Mouse (Mus musculus) heart, adult 2 months (tissue): ENCODE measurements around the gene Sik1.

ENCODE experiments used
- CTCF ChIP-seq: fragments of 200-600 bp; IDR thresholded peaks from 2 replicates; pipeline ENCODE4 v1.8.1; 2022; ENCODE audit warnings: antibody characterized with exemption, mild to moderate bottlenecking, moderate library complexity
- EP300 ChIP-seq: fragments of 200-500 bp; IDR thresholded peaks from 2 replicates; pipeline ENCODE4 v1.6.1; 2011; ENCODE audit warnings: low read depth, low read length, control low read depth; ENCODE audit not compliant: insufficient read depth
- POLR2A ChIP-seq: fragments of 200-500 bp; IDR thresholded peaks from 2 replicates; pipeline ENCODE4 v1.6.1; 2011; ENCODE audit warnings: mild to moderate bottlenecking, low read depth, low read length, control low read depth; ENCODE audit not compliant: insufficient read depth

DNA sequence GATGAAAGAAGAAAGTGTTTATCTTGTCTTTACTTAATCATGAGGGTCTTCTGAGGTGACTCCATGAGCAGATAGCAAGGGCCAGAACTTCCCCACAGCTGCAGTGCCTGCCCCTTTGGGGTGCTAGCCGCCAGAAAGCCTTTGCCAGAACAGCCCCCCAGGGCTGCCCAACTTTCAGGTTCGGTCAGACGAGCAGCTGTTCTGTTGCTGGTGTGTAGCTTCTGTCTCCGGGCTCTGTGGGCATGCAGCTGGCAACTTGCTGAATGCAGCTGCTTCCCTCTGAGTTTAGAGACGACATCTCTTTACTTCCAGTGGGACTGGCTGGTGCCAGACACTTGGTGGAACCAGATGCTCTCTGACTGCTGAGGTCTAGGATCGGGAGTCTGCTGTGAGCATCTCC lies 32.9 kb upstream of the Sik1 start:
- TF ChIP-seq EP300 (no peak), CTCF (no peak), POLR2A (no peak)
